Mouse (Mus musculus): ENCODE results near the gene Acer3.

DNA sequence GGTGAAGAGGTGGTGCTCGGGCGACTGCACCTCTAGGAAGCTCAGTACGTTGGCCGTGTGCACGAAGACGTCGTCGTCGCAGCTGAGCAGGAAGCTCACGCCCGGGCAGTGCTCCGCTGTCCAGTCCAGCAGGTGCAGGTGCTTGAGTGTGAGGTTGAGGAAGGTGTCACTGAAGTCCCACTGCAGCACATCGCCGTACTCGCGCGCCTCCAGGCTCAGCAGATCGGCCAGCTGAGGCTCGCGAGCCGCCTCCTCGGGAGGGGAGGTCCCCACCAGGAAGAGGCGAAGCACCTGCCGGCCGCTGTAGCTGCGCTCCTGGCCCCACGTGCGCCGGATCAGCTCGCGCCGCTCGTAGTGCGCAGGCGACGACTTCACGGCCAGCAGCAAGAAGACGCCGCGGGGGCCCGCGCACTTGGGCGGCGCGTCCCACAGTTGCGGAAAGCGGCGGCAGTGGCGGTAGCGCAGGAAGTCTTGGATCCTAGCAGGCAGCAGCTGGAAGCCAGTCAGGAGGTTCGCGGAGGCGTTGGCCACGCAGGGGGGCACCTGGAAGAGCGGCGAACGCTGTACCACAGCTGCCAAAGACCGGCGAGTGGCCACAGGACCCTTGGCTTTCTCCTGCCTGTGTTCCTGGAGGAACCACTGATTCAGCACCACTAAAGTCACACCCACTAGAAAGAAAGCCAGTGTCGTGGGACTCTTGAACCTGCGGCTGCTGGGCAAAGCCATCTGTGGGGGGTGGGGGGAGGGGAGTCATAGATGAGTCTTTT, 126.8 kb downstream of the Acer3 start:
- TF ChIP-seq CTCF (IDR thresholded peaks at IDR 0.05; ENCODE audit: low read depth, low read length) (no peak), GATA1 (IDR thresholded peaks at IDR 0.05; ENCODE audit: borderline replicate concordance, low read length) (no peak), TAL1 (conservative IDR thresholded peaks at IDR 0.05; ENCODE audit: low read depth, low read length) (no peak), POLR2AphosphoS5 (IDR thresholded peaks at IDR 0.05; ENCODE audit: insufficient replicate concordance, low read depth, low read length) (no peak), GATA2 (IDR thresholded peaks at IDR 0.05; ENCODE audit: borderline replicate concordance, low read depth, low read length) (no peak)

Measured in G1E (cell line).